Mouse (Mus musculus) CD4-positive helper T cell, adult 2 months (primary cell): ENCODE measurements around the gene Garnl3.
"Not testable (repeated sequence)": the region's sequence is repeated elsewhere in the genome, so short reads cannot be mapped to it uniquely, and the experiment has no call there.

Experiments used
- DNase-seq: peaks from one replicate; pipeline ENCODE4 v3.0.0-alpha.2; 2012; ENCODE audit warnings: low read depth, missing footprints, low spot score

Gene Garnl3

DNA sequence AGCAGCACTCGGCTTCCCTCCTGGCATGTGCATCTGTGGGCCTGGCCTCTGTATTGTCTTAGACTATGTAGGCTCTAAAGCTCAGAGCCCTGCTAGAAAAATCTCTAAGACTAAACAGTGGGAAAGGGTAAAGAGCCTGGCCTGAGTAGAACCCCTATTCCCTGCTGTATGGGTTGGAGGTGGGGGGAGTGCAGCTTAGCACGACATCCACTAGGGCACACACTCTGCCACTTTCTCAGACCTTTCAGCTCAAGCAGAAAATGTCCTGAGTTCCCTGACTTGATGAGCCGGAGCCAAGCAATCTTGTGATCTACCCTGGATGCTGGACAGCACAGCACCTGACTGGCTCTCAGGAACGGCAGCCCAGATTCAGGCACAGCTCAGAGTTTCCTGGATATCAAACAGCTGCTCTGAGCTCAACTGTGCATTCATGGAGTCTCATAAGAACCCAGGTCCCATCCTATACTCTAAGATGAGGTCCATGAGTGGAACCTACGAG, 24.9 kb upstream of the Garnl3 start:
- DNase-seq, result no peak

DNA sequence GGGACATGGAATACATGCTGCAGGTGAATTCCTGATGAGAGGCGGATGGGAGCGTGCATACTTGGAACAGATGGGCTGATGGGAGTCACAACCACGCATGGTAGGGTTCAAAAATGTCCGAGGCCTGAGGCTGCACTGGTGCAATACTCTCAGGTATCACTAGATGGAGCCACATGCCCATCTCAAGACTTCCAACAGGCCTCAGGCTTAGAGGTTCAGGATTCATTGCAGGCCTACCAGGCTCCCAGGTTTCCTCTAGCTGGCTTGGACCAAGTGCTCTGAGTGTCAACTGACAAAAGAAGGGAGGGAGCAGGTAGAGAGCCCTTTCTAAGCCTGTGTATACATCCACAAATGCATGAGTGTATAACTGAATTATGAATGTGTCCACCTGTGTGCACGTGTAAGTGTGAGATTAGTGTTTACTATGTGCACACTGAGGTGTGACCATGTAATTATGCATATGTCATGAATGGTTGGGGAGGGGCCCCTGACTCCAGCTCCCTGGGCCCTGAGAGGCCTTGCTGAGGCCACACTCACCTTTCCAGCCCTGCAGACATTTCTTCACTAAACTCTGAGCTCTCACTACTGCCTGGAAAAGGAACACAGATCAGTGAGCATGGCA, 23.4 kb upstream of the Garnl3 start:
- peak; percentile 53 for DNase-seq

DNA sequence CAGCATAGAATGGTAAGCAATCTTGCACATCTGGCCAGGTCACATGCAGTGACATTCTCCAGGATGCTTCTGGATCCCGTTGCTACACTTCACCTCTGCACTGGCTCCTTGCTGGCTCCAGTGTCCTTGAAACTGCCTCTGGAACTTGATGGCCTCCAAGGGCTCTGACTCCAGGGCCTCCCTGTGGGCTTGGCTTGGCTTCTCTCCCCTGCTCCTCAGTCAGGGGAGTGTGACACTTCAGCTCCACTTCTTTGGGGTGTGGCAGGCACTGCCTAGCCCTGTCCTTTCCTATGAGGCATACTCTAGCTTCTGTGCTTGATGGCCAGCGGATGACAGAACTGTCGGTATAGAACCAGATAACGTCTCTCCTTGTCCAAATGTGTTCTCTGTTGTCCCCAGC, 15.5 kb upstream of the Garnl3 start:
- no peak for DNase-seq

DNA sequence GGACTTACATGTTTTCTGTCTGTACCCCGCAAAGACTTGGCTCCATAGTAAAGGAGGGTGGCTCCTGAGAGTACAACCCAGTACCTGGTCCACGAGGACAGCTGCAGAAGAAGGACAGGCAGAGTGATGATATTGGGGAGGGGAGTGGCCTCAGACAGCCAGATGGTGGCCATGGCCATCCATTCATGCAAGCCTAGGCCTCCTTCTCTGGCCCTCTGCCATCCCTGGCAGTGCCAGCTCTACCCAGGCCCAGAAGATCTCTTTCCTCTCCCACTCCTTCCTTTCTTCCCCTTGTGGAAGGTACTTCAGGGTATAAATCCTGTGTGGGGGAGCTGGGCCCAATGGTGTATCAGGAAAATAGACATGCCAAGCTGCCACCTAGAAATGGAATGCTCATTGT, 11.8 kb upstream of the Garnl3 start:
- no peak for DNase-seq

DNA sequence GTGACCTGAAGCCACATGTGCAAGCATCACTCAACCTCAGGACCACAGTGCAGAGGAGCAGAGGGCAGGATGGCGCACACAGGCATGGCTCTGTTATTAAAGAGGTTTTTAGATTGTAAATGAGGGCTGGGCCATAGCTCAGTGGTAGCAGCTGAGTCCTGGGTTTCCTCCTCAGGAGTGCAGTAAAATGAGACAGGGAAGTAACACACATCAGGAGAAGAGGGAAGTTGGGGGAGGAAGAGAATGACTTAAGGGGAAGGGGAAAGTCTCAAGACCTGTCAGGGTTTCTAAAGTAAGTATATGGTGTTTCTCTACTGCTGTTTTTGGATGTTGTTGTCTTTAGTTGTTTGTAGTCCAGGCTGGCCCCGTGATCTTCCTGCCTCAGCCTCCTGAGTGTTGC, 7.0 kb upstream of the Garnl3 start:
- no peak for DNase-seq

DNA sequence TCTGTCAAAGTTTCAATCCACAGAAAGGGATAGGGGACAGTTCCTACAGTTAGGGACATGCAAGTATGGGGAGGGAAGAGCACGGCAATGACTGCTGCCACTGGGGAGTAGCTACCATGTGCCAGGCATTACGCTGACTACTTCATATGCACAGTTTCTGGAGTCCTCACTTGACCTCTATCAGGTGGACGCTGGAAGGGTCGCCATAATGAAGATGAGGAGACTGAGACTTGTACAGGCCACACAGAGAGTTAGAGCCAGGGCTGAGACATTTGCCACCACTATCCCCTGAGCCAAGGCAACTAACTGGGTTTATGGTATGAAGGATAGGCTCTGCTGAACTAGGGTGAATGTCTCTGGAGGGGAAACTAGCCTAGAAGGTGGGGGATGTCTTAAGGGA, 6.3 kb upstream of the Garnl3 start:
- no peak for DNase-seq

DNA sequence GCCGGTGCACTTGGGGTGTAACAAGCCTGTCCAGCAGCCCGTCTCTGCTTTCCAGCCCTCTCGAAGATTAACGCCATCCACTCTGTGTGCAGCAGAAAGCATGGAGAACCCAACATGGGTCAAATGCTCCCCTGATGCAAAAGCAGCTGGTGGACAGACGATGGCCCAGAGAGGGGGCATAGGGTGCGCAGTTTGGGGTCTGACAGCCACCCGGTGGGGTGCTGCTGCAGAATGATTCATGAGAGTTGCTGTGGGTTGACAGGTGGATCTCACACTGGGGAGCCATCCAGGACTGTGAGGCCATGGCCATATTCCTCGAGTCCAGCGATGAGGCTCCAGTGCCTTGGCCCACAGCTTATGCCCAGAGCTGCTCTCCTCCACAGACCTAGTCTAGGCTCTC, 5.8 kb upstream of the Garnl3 start:
- DNase-seq, result no peak

DNA sequence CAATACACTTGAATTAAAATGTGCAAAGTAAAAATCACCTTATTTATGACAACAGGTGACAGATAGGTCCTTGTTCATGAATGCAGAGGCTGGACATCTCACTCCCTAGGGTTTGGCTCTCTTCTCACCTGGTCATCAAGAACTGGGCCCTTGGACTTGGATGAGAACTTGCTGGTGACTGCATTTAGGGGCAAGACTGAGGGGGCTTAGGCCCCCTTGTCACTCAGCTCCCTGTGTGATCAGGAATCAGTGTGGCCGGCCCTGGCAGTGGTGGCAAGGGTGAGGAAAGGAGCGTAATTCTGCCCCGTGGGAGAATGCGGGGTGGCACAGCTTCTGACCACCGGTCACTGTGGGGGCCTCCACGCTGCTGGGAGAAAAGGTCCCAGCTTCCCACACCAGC, 4.9 kb upstream of the Garnl3 start:
- DNase-seq, result no peak

DNA sequence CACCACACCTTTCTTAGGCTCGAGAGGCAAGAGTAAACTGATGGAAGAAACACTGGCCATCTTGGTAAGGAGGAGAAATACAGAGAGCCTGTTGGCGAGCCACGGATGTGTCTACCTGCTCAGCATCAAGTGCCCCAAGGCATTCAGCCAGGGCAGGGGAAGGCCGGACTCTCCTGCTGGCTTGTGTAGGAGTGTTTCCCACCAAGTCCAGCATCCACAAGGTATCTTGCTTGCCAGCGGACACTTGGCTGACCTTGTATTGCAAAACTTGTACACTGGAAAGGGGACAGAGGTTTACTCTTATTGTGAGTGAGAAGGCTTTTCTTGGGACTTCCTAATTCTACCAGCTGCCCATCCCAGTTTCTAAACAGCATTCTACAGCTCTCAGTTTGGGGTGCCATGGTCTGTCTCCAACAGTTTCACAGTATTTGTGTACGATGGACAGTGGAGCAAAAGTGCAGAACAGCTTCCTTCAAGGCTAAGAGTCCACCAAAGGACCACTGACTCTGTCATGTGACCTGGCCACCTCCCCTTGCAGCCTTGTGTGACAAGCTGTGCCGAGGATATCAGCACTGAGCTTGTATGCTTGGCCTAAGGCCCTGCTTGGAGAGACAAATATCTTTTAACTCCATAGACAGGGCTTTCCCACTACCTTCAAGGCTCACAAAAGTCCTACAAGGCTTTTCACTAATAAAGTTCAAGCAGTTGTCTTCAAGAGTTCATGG, 3.5 kb upstream of the Garnl3 start:
- no peak for DNase-seq

DNA sequence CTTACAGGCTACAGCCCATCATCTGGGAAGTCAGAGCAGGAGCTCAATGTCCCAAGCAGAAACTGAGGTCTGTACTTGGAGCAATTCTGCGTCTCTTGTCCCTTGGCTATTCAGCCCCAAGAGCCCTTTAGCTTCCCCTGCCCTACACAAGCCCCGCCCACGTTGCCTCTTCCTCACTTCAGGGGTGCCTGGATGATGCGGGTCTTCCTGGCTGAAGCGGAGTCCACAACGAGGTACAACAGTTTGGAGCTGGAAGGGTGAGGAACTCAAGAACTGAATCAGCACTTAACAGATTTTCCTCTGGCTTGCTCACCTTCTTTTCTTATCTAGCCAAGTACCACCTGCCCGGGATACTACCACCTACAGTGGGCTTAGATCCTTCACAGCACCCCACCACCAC, 852 bp upstream of the Garnl3 start:
- peak; percentile 35 for DNase-seq

DNA sequence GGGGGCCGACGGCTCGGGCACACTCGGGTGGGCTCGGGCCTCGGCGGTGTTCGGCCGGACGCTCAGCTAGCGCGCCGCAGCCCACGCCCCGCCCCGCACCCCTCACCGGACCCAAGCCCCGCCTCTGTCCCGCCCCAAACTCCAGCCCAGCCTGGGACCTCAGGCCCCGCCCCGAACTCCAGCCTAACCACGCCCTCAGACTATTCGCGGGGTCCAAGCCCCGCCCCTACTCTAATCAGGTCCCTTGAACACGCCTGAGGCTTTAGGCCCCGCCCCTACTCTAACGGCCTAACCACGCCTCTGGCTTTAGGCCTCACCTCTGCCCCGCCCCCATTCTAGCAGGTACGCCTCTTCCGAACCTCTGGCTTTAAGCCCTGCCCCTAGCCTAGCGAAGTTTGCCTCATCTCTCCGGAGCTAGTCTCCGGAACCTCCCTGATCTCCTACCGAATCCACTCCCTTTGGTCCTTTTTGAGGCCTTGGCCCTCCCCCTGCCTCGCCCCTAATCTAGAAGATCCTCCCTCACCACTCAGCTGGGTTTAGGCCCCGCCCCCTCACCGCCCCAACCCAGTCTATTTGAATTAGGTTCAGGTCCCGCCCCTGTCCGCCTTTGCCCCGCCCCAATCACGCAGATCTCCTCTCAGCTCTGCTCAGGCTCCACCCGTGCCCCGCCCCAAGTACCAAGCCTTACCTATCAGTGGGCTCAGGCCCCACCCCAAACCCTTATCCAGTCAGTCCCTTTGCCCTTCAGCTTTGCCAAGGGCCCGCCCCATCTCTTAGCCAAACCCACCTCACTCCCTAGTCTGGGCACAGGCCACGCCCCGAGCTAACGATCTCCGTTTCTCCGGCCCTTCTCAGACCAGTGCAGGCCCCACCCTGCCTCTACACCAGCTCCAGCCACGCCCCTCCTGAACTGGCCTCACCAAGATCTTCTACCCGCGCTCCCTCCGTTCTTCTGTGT, 649 bp downstream of the Garnl3 start:
- peak; percentile 94 for DNase-seq

DNA sequence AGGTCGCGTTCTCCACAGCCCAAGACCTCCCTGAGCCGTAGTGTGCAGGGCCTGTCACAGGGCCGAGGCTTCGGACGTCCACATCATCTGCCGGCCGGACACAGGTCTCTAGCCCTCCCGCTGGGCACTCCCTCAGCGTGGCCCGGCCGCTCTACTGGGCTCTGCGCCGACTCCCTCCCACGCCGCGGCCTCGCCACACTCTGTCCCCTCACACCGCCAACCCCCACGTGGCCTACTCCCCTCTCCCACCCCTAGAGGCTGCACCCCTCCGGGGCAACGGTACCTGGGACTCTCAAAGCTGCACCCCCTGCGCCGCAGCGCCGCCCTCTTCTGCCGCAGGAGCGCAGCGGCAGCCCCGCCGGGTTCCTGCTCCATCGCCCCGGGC, 1.3 kb downstream of the Garnl3 start:
- no peak for DNase-seq

DNA sequence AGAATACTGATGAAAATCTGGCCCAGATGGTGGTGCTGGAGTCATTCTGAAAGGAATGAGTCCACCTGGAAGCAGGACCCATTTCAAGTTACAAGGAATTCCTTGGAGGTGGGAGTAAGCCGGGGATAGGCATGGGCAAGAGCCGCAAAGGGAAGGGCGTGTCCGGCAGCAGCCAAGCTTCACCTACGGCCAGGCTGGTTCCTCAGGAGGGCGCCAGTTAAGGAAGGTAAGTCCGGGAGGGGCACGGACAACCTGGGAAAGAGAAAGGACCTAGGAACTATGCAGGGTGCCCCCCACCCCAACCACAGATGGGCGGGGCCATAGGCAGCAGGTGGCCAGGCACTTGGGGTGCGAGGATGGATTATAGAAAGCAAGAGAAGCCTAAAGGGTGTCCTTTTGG, 1.8 kb downstream of the Garnl3 start:
- DNase-seq, result peak; percentile 38

DNA sequence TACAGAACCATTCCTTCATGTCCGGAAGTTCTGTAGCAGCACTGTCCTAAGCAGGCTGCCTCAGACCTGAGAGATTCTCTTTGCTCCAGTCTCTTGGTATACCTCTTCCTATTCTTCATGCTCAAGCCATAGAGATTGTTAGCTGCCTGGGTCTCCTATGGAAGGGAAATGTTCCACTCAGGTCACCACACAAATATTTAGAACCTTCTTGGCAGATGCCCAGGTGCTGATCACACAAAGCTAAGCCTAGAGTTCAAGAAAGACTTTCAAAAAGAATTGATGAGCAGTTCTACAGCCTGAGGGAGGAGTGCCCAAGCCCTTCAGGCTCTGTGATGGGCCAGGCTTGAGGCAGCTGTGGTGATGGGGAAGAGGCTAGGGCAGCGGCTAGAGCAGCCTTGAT, 2.4 kb downstream of the Garnl3 start:
- no peak for DNase-seq

DNA sequence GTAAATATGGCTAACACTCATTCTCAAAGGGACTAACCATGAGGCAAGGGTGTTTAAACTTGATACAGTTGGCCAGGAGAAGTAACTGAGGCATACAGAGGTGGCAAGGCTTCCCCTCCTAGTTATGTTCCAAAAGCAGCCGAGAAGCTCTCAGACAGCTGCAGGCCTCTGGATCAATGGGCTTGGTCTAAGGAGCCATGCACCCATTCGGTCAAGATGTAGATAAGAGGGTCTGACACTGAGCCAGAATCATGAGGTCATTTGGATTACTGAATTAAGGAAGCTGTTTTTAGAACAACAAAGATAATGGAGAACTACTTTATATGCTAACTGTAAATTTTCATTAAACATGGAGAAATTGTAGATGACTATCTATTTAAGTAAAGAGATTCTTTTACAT, 4.2 kb downstream of the Garnl3 start:
- no peak for DNase-seq

DNA sequence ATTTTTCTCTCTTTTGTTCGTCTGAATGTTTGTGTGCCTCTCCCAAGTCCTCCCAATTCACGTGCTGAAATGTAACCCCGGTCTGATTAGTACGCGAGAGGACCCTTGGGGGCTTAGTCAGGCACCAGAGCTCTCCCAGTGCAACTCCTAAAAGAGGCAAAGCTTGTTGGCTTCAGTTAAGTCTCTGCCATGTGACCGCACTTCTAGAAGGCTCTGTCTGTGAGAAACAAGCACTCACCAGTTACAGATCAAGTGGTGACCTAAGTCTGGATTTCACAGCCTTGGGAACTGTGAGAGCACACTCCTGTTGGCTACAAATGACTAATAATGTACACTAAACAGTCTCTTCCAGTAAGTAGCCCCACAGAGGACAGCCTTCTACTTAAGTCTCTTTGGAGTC, 8.6 kb downstream of the Garnl3 start:
- no peak for DNase-seq

DNA sequence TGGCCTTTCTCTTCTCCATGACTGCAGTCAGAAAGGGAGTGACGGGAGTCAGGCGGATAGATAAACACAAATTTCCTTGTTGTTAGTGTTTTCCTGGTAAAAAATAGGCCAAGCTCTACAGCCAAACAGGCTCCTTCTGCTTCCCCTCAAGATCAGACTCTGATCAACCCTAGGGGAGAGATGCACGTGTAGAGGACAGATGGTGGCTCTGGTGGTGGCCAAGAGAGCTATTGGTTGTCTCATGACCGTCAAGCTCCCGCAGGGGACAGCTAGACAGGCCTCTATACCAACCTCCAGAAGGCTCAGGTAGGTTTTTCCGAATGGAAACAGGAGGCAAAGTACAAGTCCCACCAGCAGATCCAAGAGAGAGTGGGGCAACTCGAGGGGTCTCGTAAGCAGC, 30.9 kb downstream of the Garnl3 start:
- no peak for DNase-seq

DNA sequence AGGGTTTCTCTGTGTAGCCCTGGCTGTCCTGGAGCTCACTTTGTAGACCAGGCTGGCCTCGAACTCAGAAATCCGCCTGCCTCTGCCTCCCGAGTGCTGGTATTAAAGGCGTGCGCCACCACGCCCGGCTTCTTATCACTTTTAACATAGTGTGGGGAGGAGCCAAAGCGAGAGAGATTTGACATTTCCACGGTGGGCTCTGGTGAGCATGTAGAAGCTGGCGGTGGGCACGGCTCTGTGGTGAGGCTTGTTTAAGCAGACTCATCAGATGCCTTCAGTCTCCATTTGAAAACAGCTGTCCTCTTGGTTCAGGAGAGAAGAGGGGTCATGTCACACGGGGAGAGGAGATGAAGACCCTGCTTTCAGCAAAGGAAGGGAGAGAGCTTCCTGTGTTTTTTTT, 34.1 kb downstream of the Garnl3 start:
- not testable (repeated sequence) for DNase-seq

DNA sequence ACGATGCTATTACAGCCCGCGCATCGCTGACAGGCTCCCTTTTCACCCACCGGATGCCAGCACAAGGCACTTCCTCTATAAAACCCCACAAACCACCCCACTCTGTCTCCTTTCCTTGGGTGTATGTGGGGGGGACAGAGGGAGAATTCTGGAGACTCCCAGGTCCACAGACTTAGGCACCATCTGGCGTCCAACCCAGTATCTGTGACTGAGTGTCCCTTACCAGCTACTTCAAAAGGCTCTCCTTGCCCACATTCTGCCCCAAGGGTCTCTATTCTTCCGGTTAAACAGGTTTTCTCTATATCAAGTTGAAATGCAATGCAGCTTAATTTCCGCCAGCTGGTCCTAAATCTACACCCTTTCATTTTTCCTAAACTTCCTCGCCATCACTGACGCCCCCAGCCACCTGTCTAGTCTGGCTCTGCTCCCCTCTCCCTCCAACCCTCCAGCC, 36.2 kb downstream of the Garnl3 start:
- DNase-seq, result no peak

DNA sequence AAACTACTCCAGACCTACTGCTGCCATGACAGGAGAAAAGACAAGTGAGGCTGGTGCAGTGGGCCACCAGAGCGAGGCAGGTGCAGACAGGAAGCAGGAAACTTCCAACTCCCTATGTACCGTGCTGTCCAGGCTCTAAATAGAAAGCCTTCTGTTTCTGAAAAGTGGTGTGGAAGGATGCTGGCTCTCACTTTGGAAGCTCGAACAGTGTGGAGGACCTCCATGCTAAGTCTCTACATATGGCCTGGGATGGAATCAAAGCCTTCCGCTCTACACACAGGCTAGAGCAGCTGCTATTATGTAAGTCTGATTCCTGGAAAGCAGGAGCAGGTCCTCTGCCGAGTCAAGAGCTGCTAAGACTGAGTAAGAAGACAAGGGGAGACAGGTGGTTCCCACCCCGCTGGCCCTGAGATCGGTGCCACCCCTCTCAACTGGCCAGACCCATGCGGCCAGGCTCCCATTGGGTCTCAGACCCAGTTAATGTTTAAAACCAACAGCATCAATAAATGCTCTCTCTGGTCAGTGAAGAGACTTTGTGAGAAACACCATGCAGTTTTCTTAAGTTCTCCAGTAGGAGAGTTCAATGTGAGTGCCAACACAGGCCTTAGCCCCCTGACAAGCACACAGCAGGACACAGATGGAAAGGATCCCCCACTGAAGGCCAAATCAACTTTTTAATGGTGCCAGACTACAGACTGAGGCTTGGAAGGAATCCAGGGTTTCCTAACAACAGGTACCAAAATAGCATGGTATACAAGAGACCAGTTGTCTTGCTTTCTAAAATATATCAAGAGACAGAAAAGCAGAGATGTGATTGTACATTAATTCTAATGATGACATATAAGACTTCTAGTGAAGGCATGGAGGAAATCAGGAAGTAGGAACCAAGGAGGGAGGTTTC, 40.6 kb downstream of the Garnl3 start:
- DNase-seq, result no peak

DNA sequence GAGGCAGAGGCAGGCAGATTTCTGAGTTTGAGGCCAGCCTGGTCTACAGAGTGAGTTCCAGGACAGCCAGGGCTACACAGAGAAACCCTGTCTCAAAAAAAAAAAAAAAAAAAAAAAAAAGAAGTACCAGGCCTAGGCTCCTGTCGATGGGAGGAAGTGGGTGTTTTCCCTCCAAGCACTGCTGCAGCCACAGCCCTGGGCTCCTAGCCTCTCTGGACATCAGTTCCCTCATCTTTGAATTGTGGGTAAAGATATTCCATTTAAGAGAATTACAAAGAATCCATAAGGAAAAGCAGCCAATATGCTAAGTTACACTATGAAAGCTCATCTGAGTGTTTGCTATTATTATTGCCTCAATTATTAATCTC, 41.4 kb downstream of the Garnl3 start:
- not testable (repeated sequence) for DNase-seq
